Mouse (Mus musculus) gastrocnemius, adult 18-20 months (tissue): Measurements from ENCODE around the gene Lsp1. TPM values are rescaled to one million over a fixed set of nuclear protein-coding genes. Genes with fewer than 3 reads are reported as not detected.

Experiments
- DNase-seq: peaks from one replicate; pipeline ENCODE4 v3.0.0; 2021; ENCODE audit warnings: low spot score
- total RNA-seq, 2 experiments: library from RNA; stranded (reverse); gene quantifications; 2 replicates each; pipeline ENCODE4 v1.2.3; 2021

Lsp1 gene
- total RNA-seq, 2 experiments from 2014 or later: 30.3 to 38.4 TPM

GRCm38 (mm10) chr7:142537181-142537580, 76.6 kb downstream of the Lsp1 start:
- DNase-seq: no peak

GRCm38 (mm10) chr7:142537879-142538278, 77.3 kb downstream of the Lsp1 start:
- no peak for DNase-seq

- no peak for DNase-seq
These were observed 77.7 kb downstream of the Lsp1 start for GRCm38 (mm10) chr7:142538291-142538690.

- DNase-seq: no peak
These were observed 78.2 kb downstream of the Lsp1 start for GRCm38 (mm10) chr7:142538766-142539165.

- no peak for DNase-seq
These were observed 79.2 kb downstream of the Lsp1 start for GRCm38 (mm10) chr7:142539828-142540227.

GRCm38 (mm10) chr7:142542771-142543303, 82.2 kb downstream of the Lsp1 start:
- no peak for DNase-seq

Other genes starting within 250 kb of the Lsp1 start
- gene Gm7579, start 248.9 kb upstream of the Lsp1 start, total RNA-seq: not detected
- gene Krtap5-5, start 230.8 kb upstream of the Lsp1 start, total RNA-seq: not detected
- gene Gm40460, start 219.7 kb upstream of the Lsp1 start, total RNA-seq: not detected
- not detected for gene Gm2431, start 202.5 kb upstream of the Lsp1 start, total RNA-seq
- gene Gm4559, start 186.4 kb upstream of the Lsp1 start, total RNA-seq: not detected
- not detected for gene Krtap5-1, start 163.7 kb upstream of the Lsp1 start, total RNA-seq
- gene Krtap5-4, start 157.3 kb upstream of the Lsp1 start, total RNA-seq: not detected
- gene Ifitm10, start 87.1 kb upstream of the Lsp1 start, total RNA-seq: 1 to 10 TPM; 3.2 to 5.0 TPM
- gene Gm49369, start 78.1 kb upstream of the Lsp1 start, total RNA-seq: 1 to 10 TPM; 1.1 to 2.4 TPM
- gene Ctsd, start 72.8 kb upstream of the Lsp1 start, total RNA-seq: 100 to 1,000 TPM; 445 to 450 TPM
- not detected for gene Syt8, start 26.0 kb upstream of the Lsp1 start, total RNA-seq
- gene Tnni2, start 19.0 kb upstream of the Lsp1 start, total RNA-seq: over 10,000 TPM; 19,257 to 20,060 TPM
- over 10,000 TPM; 35,269 to 35,976 TPM for gene Tnnt3, start 38.0 kb downstream of the Lsp1 start, total RNA-seq
- gene Mrpl23, start 71.9 kb downstream of the Lsp1 start, total RNA-seq: 1 to 10 TPM; 1.7 to 1.9 TPM
- gene Igf2, start 206.0 kb downstream of the Lsp1 start, total RNA-seq: 10 to 100 TPM; 20.0 to 29.0 TPM
- not detected for gene Gm49394, start 209.1 kb downstream of the Lsp1 start, total RNA-seq